Mouse (Mus musculus) ES-E14 (cell line): ENCODE results near the gene Slc35a3.

Source experiments
- HCFC1 ChIP-seq: IDR thresholded peaks from 2 replicates; pipeline ENCODE4 v1.6.1; 2012; ENCODE audit warnings: low read length, inconsistent platforms, borderline replicate concordance; ENCODE audit not compliant: insufficient read depth
- ZC3H11A ChIP-seq: IDR thresholded peaks from 2 replicates; pipeline ENCODE4 v1.6.1; 2012; ENCODE audit warnings: low read depth, mild to moderate bottlenecking, inconsistent platforms, low read length, borderline replicate concordance

GRCm38 (mm10) chr3:116726807-116727206 lies 14.2 kb upstream of the Slc35a3 start:
- TF ChIP-seq ZC3H11A (no peak), HCFC1 (no peak)
